Mouse (Mus musculus) E14TG2a.4 (cell line): ENCODE measurements around the gene Gm5926.
"Not testable (repeated sequence)": the region's sequence is repeated elsewhere in the genome, so short reads cannot be mapped to it uniquely, and the experiment has no call there.

Source experiments
- CTCF ChIP-seq: conservative IDR thresholded peaks from 2 replicates; pipeline ENCODE4 v1.5.1; 2014; ENCODE audit warnings: low read length
- NANOG ChIP-seq: IDR thresholded peaks from 2 replicates; pipeline ENCODE4 v1.6.1; 2014; ENCODE audit warnings: borderline replicate concordance, low read length, mixed read lengths
- POU5F1 ChIP-seq: IDR thresholded peaks from 2 replicates; pipeline ENCODE4 v1.6.1; 2014; ENCODE audit warnings: low read length, borderline replicate concordance

- not testable (repeated sequence) for TF ChIP-seq CTCF, NANOG, POU5F1
These were observed 49.5 kb upstream of the Gm5926 start for GRCm38 (mm10) chrX:32601008-32601407.
